ENCODE assay signal across 8 mouse cellular contexts in the genomic region with DNA sequence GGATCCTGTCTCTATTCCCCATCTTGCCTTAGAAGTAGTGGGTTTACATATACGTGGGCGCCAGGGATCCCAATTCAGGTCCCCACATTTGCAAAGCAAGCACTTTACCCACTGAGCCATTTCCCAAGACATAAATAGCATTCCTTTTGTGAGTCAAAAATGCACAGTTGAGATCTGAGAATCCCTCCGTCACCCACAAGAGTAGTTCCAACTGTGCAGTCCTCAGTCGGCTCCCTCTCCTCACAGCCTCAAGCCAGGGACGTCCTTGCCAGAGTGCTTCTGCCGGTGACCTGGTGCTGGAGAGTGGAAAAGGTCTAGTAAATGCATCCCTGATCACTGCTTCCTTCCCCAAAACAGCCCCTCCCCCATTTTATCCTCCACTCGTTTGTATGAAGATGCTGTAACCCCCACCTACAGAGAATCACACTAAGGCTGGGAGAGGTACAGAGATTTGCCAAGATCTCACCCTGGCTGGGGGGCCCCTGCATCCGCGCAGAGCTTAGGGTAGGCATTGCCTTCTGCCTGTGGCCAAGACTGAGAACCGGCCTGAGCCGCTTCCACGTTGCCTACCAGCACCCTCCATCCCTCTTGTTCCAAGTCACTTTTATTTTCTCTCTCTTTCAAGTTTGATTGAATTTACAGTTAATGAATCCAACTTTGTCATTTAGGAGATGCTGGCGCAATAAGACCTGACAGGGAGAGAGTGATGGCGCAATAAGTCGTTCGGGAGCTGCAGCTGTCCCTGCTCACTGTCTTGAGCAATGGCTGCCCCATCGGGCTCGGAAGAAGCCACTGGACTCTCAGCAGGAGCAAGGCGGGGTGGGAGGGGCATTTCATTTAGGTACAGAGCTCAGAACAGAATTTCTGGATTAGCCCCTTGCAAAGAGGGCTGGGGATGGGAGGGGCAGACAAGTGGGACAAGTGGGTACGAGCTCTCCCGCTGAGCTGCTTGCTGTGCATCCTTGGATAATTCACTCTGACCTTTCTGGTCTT.
A peak's percentile ranks its signal among the peaks of the same experiment; 100 is the strongest.
DNase-seq lines count a peak whose midpoint lies in the region; ATAC-seq lines count a peak whose summit lies in the region.

No protein-coding gene starts in this region.

- H3K4me2 ChIP-seq in midbrain, embryonic 14.5 days (ENCODE audit: low read length), result no peak overlapping the region
- H3K4me2 ChIP-seq in midbrain, embryonic 15.5 days, result no peak overlapping the region
- peak overlapping the region; percentile 22 for H3K4me2 ChIP-seq in stomach, embryonic 14.5 days (replicated peaks; ENCODE audit: low read depth, low read length)

- H3K27me3 ChIP-seq in midbrain, embryonic 14.5 days (ENCODE audit: control insufficient read depth, insufficient read depth, low read length), result no peaks in the 10 kb centered on the region
- H3K27me3 ChIP-seq in midbrain, embryonic 15.5 days (replicated peaks), result no peaks in the 10 kb centered on the region
- no peaks in the 10 kb centered on the region for H3K27me3 ChIP-seq in stomach, embryonic 14.5 days (ENCODE audit: control insufficient read depth, insufficient read depth, low read length)

- no peak for ATAC-seq in midbrain, embryonic 14.5 days (ENCODE audit: low FRiP score, low TSS enrichment)
- ATAC-seq in midbrain, embryonic 15.5 days (replicated peaks), result no peak
- no peak for ATAC-seq in stomach, embryonic 14.5 days (ENCODE audit: insufficient number of reproducible peaks, insufficient read depth, low FRiP score, low read depth)

- no peak overlapping the region for H3K9ac ChIP-seq in midbrain, embryonic 14.5 days (replicated peaks; ENCODE audit: low read length)
- no peak overlapping the region for H3K9ac ChIP-seq in midbrain, embryonic 15.5 days
- H3K9ac ChIP-seq in stomach, embryonic 14.5 days (replicated peaks; ENCODE audit: low read depth, low read length), result no peak overlapping the region

- no peak overlapping the region for H3K27ac ChIP-seq in midbrain, embryonic 14.5 days (replicated peaks; ENCODE audit: low read depth, low read length)
- no peak overlapping the region for H3K27ac ChIP-seq in midbrain, embryonic 15.5 days
- H3K27ac ChIP-seq in stomach, embryonic 14.5 days (ENCODE audit: low read length), result no peak overlapping the region

- no peaks in the 10 kb centered on the region for H3K4me1 ChIP-seq in midbrain, embryonic 14.5 days (ENCODE audit: control insufficient read depth, insufficient read depth, low read length)
- no peaks in the 10 kb centered on the region for H3K4me1 ChIP-seq in midbrain, embryonic 15.5 days
- peaks cover 6% of the 10 kb centered on the region; the same call in 1 of the 2 replicates for H3K4me1 ChIP-seq in stomach, embryonic 14.5 days (ENCODE audit: control insufficient read depth, insufficient read depth, low read length)

- H3K9me3 ChIP-seq in midbrain, embryonic 14.5 days (ENCODE audit: control insufficient read depth, low read length), result no peaks in the 10 kb centered on the region
- no peaks in the 10 kb centered on the region for H3K9me3 ChIP-seq in midbrain, embryonic 15.5 days
- H3K9me3 ChIP-seq in stomach, embryonic 14.5 days (ENCODE audit: control insufficient read depth, low read depth, low read length), result no peaks in the 10 kb centered on the region

- no peak overlapping the region for H3K4me3 ChIP-seq in midbrain, embryonic 14.5 days (replicated peaks; ENCODE audit: low read depth, low read length)
- H3K4me3 ChIP-seq in midbrain, embryonic 15.5 days, result no peak overlapping the region
- H3K4me3 ChIP-seq in stomach, embryonic 14.5 days (ENCODE audit: low read depth, low read length), result no peak overlapping the region

- WGBS in midbrain, embryonic 14.5 days, result 40% methylated on average over 21 of the region's 21 CpGs
- WGBS in midbrain, embryonic 15.5 days, result 47% methylated on average over 21 of the region's 21 CpGs
- 31% methylated on average over 21 of the region's 21 CpGs for WGBS in stomach, embryonic 14.5 days

- H3K36me3 ChIP-seq in midbrain, embryonic 14.5 days (ENCODE audit: control insufficient read depth, insufficient read depth, low read length), result no peaks in the 10 kb centered on the region
- no peaks in the 10 kb centered on the region for H3K36me3 ChIP-seq in midbrain, embryonic 15.5 days (replicated peaks)
- H3K36me3 ChIP-seq in stomach, embryonic 14.5 days (ENCODE audit: control insufficient read depth, insufficient read depth, low read length), result no peaks in the 10 kb centered on the region

- peak; percentile 11 for DNase-seq in midbrain, embryonic 14.5 days
- peak; percentile 46 for DNase-seq in embryo, embryonic 11 days
- peak; percentile 18 to 21 for DNase-seq in kidney, postnatal 36 days
- no peak for DNase-seq in cerebellum, postnatal 14 days
- DNase-seq in cerebellum, postnatal 10 days, result no peak
- no peak for DNase-seq in thymus, postnatal 4 days

Comparison
In these comparisons a context has a peak if more than half of its experiments do, and no peak if none do; other contexts are left out.
1. DNase-seq: peak in midbrain, embryonic 14.5 days (single experiment), embryo, embryonic 11 days (single experiment) and kidney, postnatal 36 days (2 of 2); none in cerebellum, postnatal 14 days (0 of 2), cerebellum, postnatal 10 days (0 of 2) and thymus, postnatal 4 days (single experiment).